7 mouse cellular contexts compared by ENCODE assay signal in genomic region chr15:81859330-81860255, GRCm38 (mm10). TPM values are rescaled to one million over a fixed set of nuclear protein-coding genes. Genes with fewer than 3 reads are reported as not detected.
A peak's percentile ranks its signal among the peaks of the same experiment; 100 is the strongest.
DNase-seq lines count a peak whose midpoint lies in the region; ATAC-seq lines count a peak whose summit lies in the region.

No protein-coding gene starts in this region.

- H3K4me2 ChIP-seq in intestine, embryonic 15.5 days (replicated peaks): peak overlapping the region; percentile 86

- H3K36me3 ChIP-seq in intestine, embryonic 15.5 days: peaks cover 6% of the 10 kb centered on the region; the same call in 1 of the 2 replicates
- peaks cover 16% of the 10 kb centered on the region for H3K36me3 ChIP-seq in midbrain, embryonic 10.5 days

- peak overlapping the region; percentile 92 for H3K9ac ChIP-seq in intestine, embryonic 15.5 days

- 0 out of 2 replicates have a peak, but pooled peaks cover 13% of the 10 kb centered on the region for H3K4me1 ChIP-seq in intestine, embryonic 15.5 days (replicated peaks)
- peaks cover 40% of the 10 kb centered on the region for H3K4me1 ChIP-seq in midbrain, embryonic 10.5 days

- WGBS in intestine, embryonic 15.5 days: under 1% methylated on average over 39 of the region's 39 CpGs
- under 1% methylated on average over 39 of the region's 39 CpGs for WGBS in midbrain, embryonic 10.5 days

- H3K27ac ChIP-seq in intestine, embryonic 15.5 days: peak overlapping the region; percentile 95
- H3K27ac ChIP-seq in midbrain, embryonic 10.5 days (replicated peaks): peak overlapping the region; percentile 94

- intact Hi-C loops in gastrocnemius, postnatal 36 days (cut with DNase I): loop anchor here (1.0 kb wide), 1 partner anchor 25 kb away; no protein-coding TSS in a partner anchor
- intact Hi-C loops in left cerebral cortex, postnatal 25 days (cut with DNase I): loop anchor here (1.0 kb wide), 1 partner anchor 23 kb away; no protein-coding TSS in a partner anchor

- peak overlapping the region; percentile 91 for H3K4me3 ChIP-seq in intestine, embryonic 15.5 days (replicated peaks)
- peak overlapping the region; percentile 95 for H3K4me3 ChIP-seq in midbrain, embryonic 10.5 days

- peak; percentile 80 for ATAC-seq in intestine, embryonic 15.5 days

- peak; percentile 75 to 76 for DNase-seq in adrenal gland, adult 18-20 months (ENCODE audit: low spot score in 2 of 2)
- peak; percentile 83 for DNase-seq in embryo, embryonic 11.5 days (ENCODE audit: low read depth, low spot score)
- DNase-seq in gastrocnemius, postnatal 36 days: peak; percentile 80
- DNase-seq in left cerebral cortex, postnatal 25 days (ENCODE audit: low spot score in 2 of 2): peak; percentile 89 to 98
- DNase-seq in midbrain, embryonic 10.5 days (ENCODE audit: low spot score): peak; percentile 89
- peak; percentile 79 for DNase-seq in right cerebral cortex, postnatal 4 days

- H3K27me3 ChIP-seq in intestine, embryonic 15.5 days (replicated peaks): no peaks in the 10 kb centered on the region
- no peaks in the 10 kb centered on the region for H3K27me3 ChIP-seq in midbrain, embryonic 10.5 days (ENCODE audit: low read depth, poor library complexity, severe bottlenecking)

- H3K9me3 ChIP-seq in intestine, embryonic 15.5 days: no peaks in the 10 kb centered on the region
- H3K9me3 ChIP-seq in midbrain, embryonic 10.5 days (replicated peaks): no peaks in the 10 kb centered on the region

RNA-seq across cellular contexts. Expression of gene Tob2, which starts 1.0 kb away (rescaled TPM):
- total RNA-seq in adrenal gland, adult 18-20 months (2021): 100 to 1,000 TPM; 103 to 121 TPM
- total RNA-seq in gastrocnemius, postnatal 36 days (2021): 100 to 1,000 TPM in 1 of 2 experiments, 10 to 100 TPM in 1; 90.3 to 144 TPM
- 25.9 and 26.0 TPM in 2 replicates for polyA plus RNA-seq in intestine, embryonic 15.5 days (2015; fragmentation: Nextera tagmentation; extraction: Ambion mirVana)
- total RNA-seq in left cerebral cortex, postnatal 25 days (2021): 10 to 100 TPM; 25.5 to 27.2 TPM
- 17.7 and 19.6 TPM in 2 replicates for polyA plus RNA-seq in midbrain, embryonic 10.5 days (2016; fragmentation: Nextera tagmentation; extraction: Ambion mirVana)

RNA-seq across cellular contexts. Expression of gene Phf5a, which starts 12.1 kb away (rescaled TPM):
- total RNA-seq in adrenal gland, adult 18-20 months (2021): 10 to 100 TPM; 54.3 to 55.6 TPM
- 10 to 100 TPM; 38.1 to 39.4 TPM for total RNA-seq in gastrocnemius, postnatal 36 days (2021)
- polyA plus RNA-seq in intestine, embryonic 15.5 days (2015; fragmentation: Nextera tagmentation; extraction: Ambion mirVana): 120 and 152 TPM in 2 replicates
- total RNA-seq in left cerebral cortex, postnatal 25 days (2021): 10 to 100 TPM; 33.7 to 34.7 TPM
- 224 and 252 TPM in 2 replicates for polyA plus RNA-seq in midbrain, embryonic 10.5 days (2016; fragmentation: Nextera tagmentation; extraction: Ambion mirVana)

RNA-seq across cellular contexts. Expression of gene Aco2, which starts 12.5 kb away (rescaled TPM):
- 1,000 to 10,000 TPM in 1 of 2 experiments, 100 to 1,000 TPM in 1; 791 to 1,455 TPM for total RNA-seq in adrenal gland, adult 18-20 months (2021)
- total RNA-seq in gastrocnemius, postnatal 36 days (2021): 1,000 to 10,000 TPM; 1,185 to 1,290 TPM
- polyA plus RNA-seq in intestine, embryonic 15.5 days (2015; fragmentation: Nextera tagmentation; extraction: Ambion mirVana): 227 and 239 TPM in 2 replicates
- 100 to 1,000 TPM; 423 to 442 TPM for total RNA-seq in left cerebral cortex, postnatal 25 days (2021)
- 152 and 163 TPM in 2 replicates for polyA plus RNA-seq in midbrain, embryonic 10.5 days (2016; fragmentation: Nextera tagmentation; extraction: Ambion mirVana)

RNA-seq across cellular contexts. Expression of gene Tef, which starts 57.4 kb away (rescaled TPM):
- 10 to 100 TPM; 45.0 to 46.9 TPM for total RNA-seq in adrenal gland, adult 18-20 months (2021)
- total RNA-seq in gastrocnemius, postnatal 36 days (2021): 100 to 1,000 TPM; 167 to 181 TPM
- polyA plus RNA-seq in intestine, embryonic 15.5 days (2015; fragmentation: Nextera tagmentation; extraction: Ambion mirVana): 15.9 and 17.7 TPM in 2 replicates
- 100 to 1,000 TPM; 220 to 246 TPM for total RNA-seq in left cerebral cortex, postnatal 25 days (2021)
- polyA plus RNA-seq in midbrain, embryonic 10.5 days (2016; fragmentation: Nextera tagmentation; extraction: Ambion mirVana): 15.7 and 19.0 TPM in 2 replicates

Comparison
In these comparisons a context has a peak if more than half of its experiments do, and no peak if none do; other contexts are left out.
1. Peak in every context shown above with its lines: DNase-seq, ATAC-seq, H3K4me3 ChIP-seq and H3K27ac ChIP-seq.